10 mouse cellular contexts compared by ENCODE assay signal in genomic region chr13:22039364-22039763, GRCm38 (mm10). TPM values are rescaled to one million over a fixed set of nuclear protein-coding genes. Genes with fewer than 3 reads are reported as not detected.
DNase-seq lines count a peak whose midpoint lies in the region; ATAC-seq and TF ChIP-seq lines count a peak whose summit lies in the region.
"Had no signal": no experiment of that assay in that cellular context is flagged by ENCODE, and none has a peak within 500 bp of the region (broad histone marks: within the 10 kb centered on the region; RNA-seq: fewer than 3 reads in every experiment).

No protein-coding gene starts in this region.

- TF ChIP-seq EP300 in stomach, postnatal 0 days (optimal IDR thresholded peaks at IDR 0.05), result no peak

- H3K4me2 ChIP-seq in intestine, embryonic 14.5 days (ENCODE audit: low read length), result peak overlapping the region; percentile 59; the same call in 1 of the 2 replicates
- no peak overlapping the region for H3K4me2 ChIP-seq in intestine, postnatal 0 days (replicated peaks; ENCODE audit: low read depth)
- H3K4me2 ChIP-seq in stomach, embryonic 16.5 days (ENCODE audit: low read depth, low read length), result peak overlapping the region; percentile 65; the same call in 1 of the 2 replicates
- H3K4me2 ChIP-seq in stomach, postnatal 0 days (replicated peaks; ENCODE audit: low read depth), result no peak overlapping the region

- no peaks in the 10 kb centered on the region for H3K36me3 ChIP-seq in intestine, embryonic 14.5 days (ENCODE audit: control insufficient read depth, insufficient read depth, low read length)
- no peaks in the 10 kb centered on the region for H3K36me3 ChIP-seq in intestine, postnatal 0 days (ENCODE audit: control insufficient read depth, insufficient read depth)
- no peaks in the 10 kb centered on the region for H3K36me3 ChIP-seq in stomach, embryonic 16.5 days (ENCODE audit: control insufficient read depth, insufficient read depth, low read length)
- no peaks in the 10 kb centered on the region for H3K36me3 ChIP-seq in stomach, postnatal 0 days (ENCODE audit: control insufficient read depth, insufficient read depth, low read length)
- H3K36me3 ChIP-seq in limb, embryonic 10.5 days, result no peaks in the 10 kb centered on the region
- H3K36me3 ChIP-seq: midbrain, embryonic 13.5 days had no signal

- ATAC-seq in intestine, embryonic 14.5 days (replicated peaks; ENCODE audit: low FRiP score, low TSS enrichment, low read depth), result no peak
- no peak for ATAC-seq in intestine, postnatal 0 days
- ATAC-seq in stomach, embryonic 16.5 days (ENCODE audit: insufficient read depth, low FRiP score), result no peak
- no peak for ATAC-seq in stomach, postnatal 0 days (ENCODE audit: low FRiP score, low TSS enrichment)
- ATAC-seq: midbrain, embryonic 13.5 days had no signal

- H3K27me3 ChIP-seq in intestine, embryonic 14.5 days (replicated peaks; ENCODE audit: control insufficient read depth, insufficient read depth, low read length), result no peaks in the 10 kb centered on the region
- H3K27me3 ChIP-seq in intestine, postnatal 0 days (replicated peaks; ENCODE audit: control insufficient read depth, insufficient read depth, low read length), result no peaks in the 10 kb centered on the region
- H3K27me3 ChIP-seq in stomach, embryonic 16.5 days (ENCODE audit: control insufficient read depth, insufficient read depth, low read length), result no peaks in the 10 kb centered on the region
- no peaks in the 10 kb centered on the region for H3K27me3 ChIP-seq in stomach, postnatal 0 days (ENCODE audit: control insufficient read depth, insufficient read depth, low read length)
- no peaks in the 10 kb centered on the region for H3K27me3 ChIP-seq in limb, embryonic 10.5 days (ENCODE audit: low read depth, poor library complexity, severe bottlenecking)
- H3K27me3 ChIP-seq: midbrain, embryonic 13.5 days had no signal

- no peaks in the 10 kb centered on the region for H3K9me3 ChIP-seq in intestine, embryonic 14.5 days (ENCODE audit: control insufficient read depth, low read length)
- no peaks in the 10 kb centered on the region for H3K9me3 ChIP-seq in intestine, postnatal 0 days (ENCODE audit: control insufficient read depth)
- H3K9me3 ChIP-seq in stomach, embryonic 16.5 days (replicated peaks; ENCODE audit: control insufficient read depth, low read length), result no peaks in the 10 kb centered on the region
- H3K9me3 ChIP-seq in stomach, postnatal 0 days (ENCODE audit: control insufficient read depth, low read length), result no peaks in the 10 kb centered on the region
- no peaks in the 10 kb centered on the region for H3K9me3 ChIP-seq in limb, embryonic 10.5 days (replicated peaks)
- H3K9me3 ChIP-seq: midbrain, embryonic 13.5 days had no signal

- no peak for TF ChIP-seq CTCF in intestine, postnatal 0 days (IDR thresholded peaks at IDR 0.05; ENCODE audit: low read depth)
- no peak for TF ChIP-seq CTCF in stomach, postnatal 0 days (IDR thresholded peaks at IDR 0.05; ENCODE audit: low read depth)

- WGBS in intestine, embryonic 14.5 days, result 74% methylated on average over 5 of the region's 5 CpGs
- WGBS in intestine, postnatal 0 days, result 66% methylated on average over 5 of the region's 5 CpGs
- 63% methylated on average over 5 of the region's 5 CpGs for whole genome bisulfite sequencing in stomach, embryonic 16.5 days
- WGBS in stomach, postnatal 0 days, result 61% methylated on average over 5 of the region's 5 CpGs
- WGBS in limb, embryonic 10.5 days, result 73% methylated on average over 5 of the region's 5 CpGs

- H3K4me1 ChIP-seq in intestine, embryonic 14.5 days (replicated peaks; ENCODE audit: control insufficient read depth, insufficient read depth, low read length), result peaks cover 16% of the 10 kb centered on the region
- 0 out of 2 replicates have a peak, but pooled peaks cover 5% of the 10 kb centered on the region for H3K4me1 ChIP-seq in intestine, postnatal 0 days (replicated peaks; ENCODE audit: control insufficient read depth, insufficient read depth, low read length)
- H3K4me1 ChIP-seq in stomach, embryonic 16.5 days (ENCODE audit: control insufficient read depth, insufficient read depth, low read length), result peaks cover 28% of the 10 kb centered on the region
- 0 out of 2 replicates have a peak, but pooled peaks cover 2% of the 10 kb centered on the region for H3K4me1 ChIP-seq in stomach, postnatal 0 days (replicated peaks; ENCODE audit: control insufficient read depth, insufficient read depth)
- H3K4me1 ChIP-seq in limb, embryonic 10.5 days, result peaks cover 11% of the 10 kb centered on the region; the same call in 1 of the 2 replicates

- no peak overlapping the region for H3K9ac ChIP-seq in intestine, embryonic 14.5 days (ENCODE audit: low read length)
- no peak overlapping the region for H3K9ac ChIP-seq in intestine, postnatal 0 days (ENCODE audit: low read depth, low read length)
- no peak overlapping the region for H3K9ac ChIP-seq in stomach, embryonic 16.5 days (ENCODE audit: low read length)
- H3K9ac ChIP-seq in stomach, postnatal 0 days (ENCODE audit: low read length), result no peak overlapping the region
- H3K9ac ChIP-seq: midbrain, embryonic 13.5 days had no signal

- DNase-seq in intestine, embryonic 14.5 days (ENCODE audit: low spot score), result peak; percentile 46
- no peak for DNase-seq in stomach, postnatal 0 days (ENCODE audit: low spot score)
- no peak for DNase-seq in limb, embryonic 10.5 days (ENCODE audit: low spot score)
- no peak for DNase-seq in spleen, adult 18-20 months
- DNase-seq in layer of hippocampus, adult 11-12 months (ENCODE audit: low spot score), result no peak
- DNase-seq: heart, adult 11 months; right cerebral cortex, postnatal 4 days had no signal

- peak overlapping the region; percentile 96; the same call in 1 of the 2 replicates for H3K27ac ChIP-seq in intestine, embryonic 14.5 days (ENCODE audit: low read depth)
- no peak overlapping the region for H3K27ac ChIP-seq in intestine, postnatal 0 days (ENCODE audit: low read depth, low read length)
- no peak overlapping the region for H3K27ac ChIP-seq in stomach, embryonic 16.5 days (ENCODE audit: low read length)
- no peak overlapping the region for H3K27ac ChIP-seq in stomach, postnatal 0 days (replicated peaks)
- peak overlapping the region; percentile 95 for H3K27ac ChIP-seq in limb, embryonic 10.5 days

- H3K4me3 ChIP-seq in intestine, embryonic 14.5 days (ENCODE audit: low read depth, low read length), result no peak overlapping the region
- H3K4me3 ChIP-seq in intestine, postnatal 0 days (ENCODE audit: low read depth, low read length), result no peak overlapping the region
- no peak overlapping the region for H3K4me3 ChIP-seq in stomach, embryonic 16.5 days (replicated peaks; ENCODE audit: low read length)
- H3K4me3 ChIP-seq in stomach, postnatal 0 days (ENCODE audit: low read depth, low read length), result no peak overlapping the region
- peak overlapping the region; percentile 58 for H3K4me3 ChIP-seq in limb, embryonic 10.5 days
- H3K4me3 ChIP-seq: midbrain, embryonic 13.5 days had no signal

RNA-seq across cellular contexts. Expression of gene Hist1h4i, which starts 1.8 kb away (rescaled TPM):
- 18.9 and 19.6 TPM in 2 replicates for polyA plus RNA-seq in intestine, embryonic 14.5 days (2014; fragmentation: Nextera tagmentation; extraction: Ambion mirVana)
- 9.4 and 9.9 TPM in 2 replicates for polyA plus RNA-seq in intestine, postnatal 0 days (2015; fragmentation: Nextera tagmentation; extraction: Ambion mirVana)
- polyA plus RNA-seq in stomach, embryonic 16.5 days (2015; fragmentation: Nextera tagmentation; extraction: Ambion mirVana), result 13.4 and 15.5 TPM in 2 replicates
- polyA plus RNA-seq in stomach, postnatal 0 days (2015; fragmentation: Nextera tagmentation; extraction: Ambion mirVana), result 5.8 and 5.9 TPM in 2 replicates
- polyA plus RNA-seq in limb, embryonic 10.5 days (2016; fragmentation: Nextera tagmentation; extraction: Ambion mirVana), result 27.4 and 36.3 TPM in 2 replicates

RNA-seq across cellular contexts. Expression of gene Hist1h2ag, which starts 3.4 kb away (rescaled TPM):
- 47.9 and 67.6 TPM in 2 replicates for polyA plus RNA-seq in intestine, embryonic 14.5 days (2014; fragmentation: Nextera tagmentation; extraction: Ambion mirVana)
- polyA plus RNA-seq in intestine, postnatal 0 days (2015; fragmentation: Nextera tagmentation; extraction: Ambion mirVana), result 12.9 and 16.0 TPM in 2 replicates
- 17.8 and 25.3 TPM in 2 replicates for polyA plus RNA-seq in stomach, embryonic 16.5 days (2015; fragmentation: Nextera tagmentation; extraction: Ambion mirVana)
- 12.1 and 12.6 TPM in 2 replicates for polyA plus RNA-seq in stomach, postnatal 0 days (2015; fragmentation: Nextera tagmentation; extraction: Ambion mirVana)
- polyA plus RNA-seq in limb, embryonic 10.5 days (2016; fragmentation: Nextera tagmentation; extraction: Ambion mirVana), result 59.9 and 81.0 TPM in 2 replicates

RNA-seq across cellular contexts. Expression of gene Hist1h2bj, which starts 3.6 kb away (rescaled TPM):
- polyA plus RNA-seq in intestine, embryonic 14.5 days (2014; fragmentation: Nextera tagmentation; extraction: Ambion mirVana), result 10.2 and 14.0 TPM in 2 replicates
- 2.3 and 4.1 TPM in 2 replicates for polyA plus RNA-seq in intestine, postnatal 0 days (2015; fragmentation: Nextera tagmentation; extraction: Ambion mirVana)
- polyA plus RNA-seq in stomach, embryonic 16.5 days (2015; fragmentation: Nextera tagmentation; extraction: Ambion mirVana), result 5.6 and 10.3 TPM in 2 replicates
- polyA plus RNA-seq in stomach, postnatal 0 days (2015; fragmentation: Nextera tagmentation; extraction: Ambion mirVana), result 1.1 and 3.7 TPM in 2 replicates
- polyA plus RNA-seq in limb, embryonic 10.5 days (2016; fragmentation: Nextera tagmentation; extraction: Ambion mirVana), result 14.5 and 20.7 TPM in 2 replicates

RNA-seq across cellular contexts. Expression of gene Hist1h2bk, which starts 3.7 kb away (rescaled TPM):
- polyA plus RNA-seq in intestine, embryonic 14.5 days (2014; fragmentation: Nextera tagmentation; extraction: Ambion mirVana), result 5.2 and 7.5 TPM in 2 replicates
- polyA plus RNA-seq in intestine, postnatal 0 days (2015; fragmentation: Nextera tagmentation; extraction: Ambion mirVana), result 0.90 and 1.8 TPM in 2 replicates
- 2.6 and 4.0 TPM in 2 replicates for polyA plus RNA-seq in stomach, embryonic 16.5 days (2015; fragmentation: Nextera tagmentation; extraction: Ambion mirVana)
- 0.35 and 0.99 TPM in 2 replicates for polyA plus RNA-seq in stomach, postnatal 0 days (2015; fragmentation: Nextera tagmentation; extraction: Ambion mirVana)
- polyA plus RNA-seq in limb, embryonic 10.5 days (2016; fragmentation: Nextera tagmentation; extraction: Ambion mirVana), result 10.3 and 11.8 TPM in 2 replicates

RNA-seq across cellular contexts. Expression of gene Hist1h2ah, which starts 4.0 kb away (rescaled TPM):
- 11.8 and 19.7 TPM in 2 replicates for polyA plus RNA-seq in intestine, embryonic 14.5 days (2014; fragmentation: Nextera tagmentation; extraction: Ambion mirVana)
- polyA plus RNA-seq in intestine, postnatal 0 days (2015; fragmentation: Nextera tagmentation; extraction: Ambion mirVana), result 3.4 and 5.3 TPM in 2 replicates
- polyA plus RNA-seq in stomach, embryonic 16.5 days (2015; fragmentation: Nextera tagmentation; extraction: Ambion mirVana), result 10.9 TPM in 1 of 2 replicates, not detected in the other
- 2.1 TPM in 1 of 2 replicates, not detected in the other for polyA plus RNA-seq in stomach, postnatal 0 days (2015; fragmentation: Nextera tagmentation; extraction: Ambion mirVana)
- polyA plus RNA-seq in limb, embryonic 10.5 days (2016; fragmentation: Nextera tagmentation; extraction: Ambion mirVana), result 7.3 and 8.5 TPM in 2 replicates
- polyA plus RNA-seq: midbrain, embryonic 13.5 days had no signal

Comparison
In these comparisons a context has a peak if more than half of its experiments do, and no peak if none do; other contexts are left out.
1. H3K27ac ChIP-seq: peak in intestine, embryonic 14.5 days (single experiment) and limb, embryonic 10.5 days (single experiment); none in intestine, postnatal 0 days (single experiment), stomach, embryonic 16.5 days (single experiment) and stomach, postnatal 0 days (single experiment).
2. H3K4me2 ChIP-seq: peak in intestine, embryonic 14.5 days (single experiment) and stomach, embryonic 16.5 days (single experiment); none in intestine, postnatal 0 days (single experiment) and stomach, postnatal 0 days (single experiment).